Mouse (Mus musculus) limb, embryonic 13.5 days (tissue): Measurements from ENCODE around the gene Bcl2l12. TPM values are rescaled to one million over a fixed set of nuclear protein-coding genes. Genes with fewer than 3 reads are reported as not detected.

Experiments used
- ATAC-seq: fragments of 200-750 bp; cut with Nextera tagmentation; 2 replicates; pipeline ENCODE4 v1.8.0; 2017; ENCODE audit warnings: low read depth, moderate number of reproducible peaks, moderate TSS enrichment; ENCODE audit not compliant: low FRiP score
- H3K27ac ChIP-seq: fragments of 300-500 bp; sonication (generic); 2 replicates; pipeline ENCODE4 v1.5.1; 2015; ENCODE audit warnings: inconsistent platforms, mild to moderate bottlenecking, moderate library complexity
- H3K27me3 ChIP-seq: fragments of 300-500 bp; sonication (generic); 2 replicates; pipeline ENCODE4 v1.6.1; 2015; ENCODE audit warnings: mild to moderate bottlenecking, inconsistent platforms
- H3K36me3 ChIP-seq: fragments of 300-500 bp; sonication (generic); 2 replicates; pipeline ENCODE4 v1.6.1; 2015; ENCODE audit warnings: inconsistent platforms, mild to moderate bottlenecking, moderate library complexity
- H3K4me1 ChIP-seq: fragments of 300-500 bp; sonication (generic); 2 replicates; pipeline ENCODE4 v1.6.1; 2015; ENCODE audit warnings: inconsistent platforms
- H3K4me2 ChIP-seq: fragments of 300-500 bp; sonication (generic); replicated peaks from 2 replicates; pipeline ENCODE4 v1.6.1; 2015; ENCODE audit warnings: inconsistent platforms, mild to moderate bottlenecking, moderate library complexity
- H3K4me3 ChIP-seq: fragments of 300-500 bp; sonication (generic); 2 replicates; pipeline ENCODE4 v1.5.1; 2015; ENCODE audit warnings: moderate library complexity, mild to moderate bottlenecking, inconsistent platforms
- H3K9ac ChIP-seq: fragments of 300-500 bp; sonication (generic); 2 replicates; pipeline ENCODE4 v1.6.1; 2015; ENCODE audit warnings: mild to moderate bottlenecking, inconsistent platforms
- H3K9me3 ChIP-seq: fragments of 300-500 bp; sonication (generic); 2 replicates; pipeline ENCODE4 v1.6.1; 2016; ENCODE audit warnings: inconsistent platforms
- WGBS: fragments of 180-500 bp; shearing (Covaris S2); methylation state at CpG from one replicate; pipeline ENCODE4 v1.1.7; 2015; 5-methylcytosine and 5-hydroxymethylcytosine counted together
- polyA plus RNA-seq: library from polyadenylated mRNA; unstranded; fragments of >200 nt; fragmentation: Nextera tagmentation; extraction: Ambion mirVana; gene quantifications from 2 replicates; pipeline ENCODE4 v1.2.1, GENCODE M21; 2015

Gene Bcl2l12
- polyA plus RNA-seq, 1 experiment from 2014 or later: 77.3 TPM

GRCm38 (mm10) chr7:44983944-44984832, 14.3 kb downstream of the Bcl2l12 start:
- H3K27me3 ChIP-seq: no peaks in the 10 kb centered on the region
- WGBS: 86% methylated on average over 7 of the region's 7 CpGs
- H3K4me1 ChIP-seq: peaks cover 34% of the 10 kb centered on the region
- peak overlapping the region; percentile 34; the same call in 1 of the 2 replicates for H3K27ac ChIP-seq
- H3K9me3 ChIP-seq: no peaks in the 10 kb centered on the region
- no peak for ATAC-seq
- H3K4me3 ChIP-seq: peak overlapping the region; percentile 95
- H3K36me3 ChIP-seq: peaks cover 50% of the 10 kb centered on the region
- peak overlapping the region; percentile 99 for H3K9ac ChIP-seq
- H3K4me2 ChIP-seq: peak overlapping the region; percentile 71

GRCm38 (mm10) chr7:44983085-44983484, 15.4 kb downstream of the Bcl2l12 start:
- Histone ChIP-seq H3K27me3 (no peaks in the 10 kb centered on the region), H3K4me2 (0 out of 2 replicates have a peak overlapping the region, but pooled peaks have one; percentile 71), H3K4me1 (peaks cover 25% of the 10 kb centered on the region), H3K4me3 (no peak overlapping the region), H3K27ac (no peak overlapping the region), H3K36me3 (peaks cover 57% of the 10 kb centered on the region), H3K9ac (no peak overlapping the region), H3K9me3 (no peaks in the 10 kb centered on the region)
- no peak for ATAC-seq
- WGBS: 38% methylated on average over 6 of the region's 6 CpGs

- 95% methylated on average over 8 of the region's 8 CpGs for WGBS
- H3K9ac ChIP-seq: no peak overlapping the region
- peaks cover 72% of the 10 kb centered on the region for H3K36me3 ChIP-seq
- no peak overlapping the region for H3K4me2 ChIP-seq
- no peak for ATAC-seq
- H3K27ac ChIP-seq: no peak overlapping the region
- peaks cover 20% of the 10 kb centered on the region for H3K4me1 ChIP-seq
- H3K27me3 ChIP-seq: no peaks in the 10 kb centered on the region
- no peaks in the 10 kb centered on the region for H3K9me3 ChIP-seq
- no peak overlapping the region for H3K4me3 ChIP-seq
Observed at GRCm38 (mm10) chr7:44981539-44981938, 17.0 kb downstream of the Bcl2l12 start.

GRCm38 (mm10) chr7:44978300-44978699, 20.2 kb downstream of the Bcl2l12 start:
- no peak for ATAC-seq
- Histone ChIP-seq H3K4me2 (no peak overlapping the region), H3K4me3 (no peak overlapping the region), H3K9me3 (no peaks in the 10 kb centered on the region), H3K9ac (no peak overlapping the region), H3K27me3 (no peaks in the 10 kb centered on the region), H3K36me3 (peaks cover 79% of the 10 kb centered on the region), H3K27ac (no peak overlapping the region), H3K4me1 (peaks cover 12% of the 10 kb centered on the region)
- WGBS: 89% methylated on average over 3 of the region's 3 CpGs

- Histone ChIP-seq H3K4me3 (peak overlapping the region; percentile 56), H3K9me3 (no peaks in the 10 kb centered on the region), H3K27me3 (no peaks in the 10 kb centered on the region), H3K36me3 (peaks cover 49% of the 10 kb centered on the region), H3K4me2 (peak overlapping the region; percentile 77), H3K27ac (peak overlapping the region; percentile 88; the same call in 1 of the 2 replicates), H3K4me1 (peaks cover 32% of the 10 kb centered on the region), H3K9ac (0 out of 2 replicates have a peak overlapping the region, but pooled peaks have one; percentile 45)
- 26% methylated on average over 6 of the region's 6 CpGs for WGBS
- ATAC-seq: no peak
Observed at GRCm38 (mm10) chr7:44975117-44975419, 23.4 kb downstream of the Bcl2l12 start.

- no peaks in the 10 kb centered on the region for H3K27me3 ChIP-seq
- peaks cover 35% of the 10 kb centered on the region for H3K4me1 ChIP-seq
- H3K4me2 ChIP-seq: peak within 1 kb of the TSS; percentile 77
- 2% methylated on average over 22 of the region's 22 CpGs for WGBS
- H3K9ac ChIP-seq: peak within 1 kb of the TSS; percentile 70
- peak; percentile 49; the same call in 1 of the 2 replicates for ATAC-seq
- H3K4me3 ChIP-seq: peak within 1 kb of the TSS; percentile 56
- H3K9me3 ChIP-seq: no peaks in the 10 kb centered on the region
- H3K27ac ChIP-seq: peak within 1 kb of the TSS; percentile 88
- H3K36me3 ChIP-seq: peaks cover 44% of the 10 kb centered on the region
Observed at GRCm38 (mm10) chr7:44974383-44975116, 24.0 kb downstream of the Bcl2l12 start, which contains the start of gene Cpt1c. Gene Cpt1c, minus strand, starts transcription at chr7:44974851.

- Histone ChIP-seq H3K9me3 (no peaks in the 10 kb centered on the region), H3K9ac (peak overlapping the region; percentile 70), H3K4me2 (peak overlapping the region; percentile 77), H3K4me3 (peak overlapping the region; percentile 56), H3K4me1 (peaks cover 35% of the 10 kb centered on the region), H3K36me3 (peaks cover 34% of the 10 kb centered on the region), H3K27me3 (no peaks in the 10 kb centered on the region), H3K27ac (peak overlapping the region; percentile 88)
- WGBS: 42% methylated on average over 14 of the region's 14 CpGs
- ATAC-seq: no peak
Observed at GRCm38 (mm10) chr7:44973415-44974130, 24.9 kb downstream of the Bcl2l12 start.

- WGBS: 70% methylated on average over 7 of the region's 7 CpGs
- H3K9ac ChIP-seq: peak overlapping the region; percentile 69
- H3K36me3 ChIP-seq: peaks cover 19% of the 10 kb centered on the region
- H3K27ac ChIP-seq: peak overlapping the region; percentile 85; the same call in 1 of the 2 replicates
- no peaks in the 10 kb centered on the region for H3K9me3 ChIP-seq
- H3K4me1 ChIP-seq: peaks cover 35% of the 10 kb centered on the region
- H3K4me2 ChIP-seq: peak overlapping the region; percentile 73
- H3K27me3 ChIP-seq: no peaks in the 10 kb centered on the region
- peak overlapping the region; percentile 55 for H3K4me3 ChIP-seq
- no peak for ATAC-seq
Observed at GRCm38 (mm10) chr7:44971142-44971541, 27.4 kb downstream of the Bcl2l12 start.

GRCm38 (mm10) chr7:44970231-44970691, 28.3 kb downstream of the Bcl2l12 start:
- H3K4me2 ChIP-seq: peak overlapping the region; percentile 73
- peak; percentile 97 for ATAC-seq
- no peaks in the 10 kb centered on the region for H3K9me3 ChIP-seq
- H3K9ac ChIP-seq: peak overlapping the region; percentile 69
- peaks cover 19% of the 10 kb centered on the region for H3K36me3 ChIP-seq
- peak overlapping the region; percentile 85 for H3K27ac ChIP-seq
- under 1% methylated on average over 36 of the region's 36 CpGs for WGBS
- H3K4me1 ChIP-seq: peaks cover 35% of the 10 kb centered on the region
- H3K4me3 ChIP-seq: peak overlapping the region; percentile 55
- no peaks in the 10 kb centered on the region for H3K27me3 ChIP-seq

- Histone ChIP-seq H3K4me1 (peaks cover 12% of the 10 kb centered on the region), H3K9ac (no peak overlapping the region), H3K4me2 (no peak overlapping the region), H3K27ac (no peak overlapping the region), H3K27me3 (no peaks in the 10 kb centered on the region), H3K9me3 (no peaks in the 10 kb centered on the region), H3K4me3 (no peak overlapping the region), H3K36me3 (peaks cover 50% of the 10 kb centered on the region)
- no peak for ATAC-seq
- WGBS: 72% methylated on average over 15 of the region's 15 CpGs
Observed at GRCm38 (mm10) chr7:44966638-44967037, 31.9 kb downstream of the Bcl2l12 start.

- no peak for ATAC-seq
- H3K9ac ChIP-seq: no peak overlapping the region
- 78% methylated on average over 7 of the region's 7 CpGs for WGBS
- no peak overlapping the region for H3K4me3 ChIP-seq
- H3K36me3 ChIP-seq: peaks cover 57% of the 10 kb centered on the region
- no peak overlapping the region for H3K4me2 ChIP-seq
- H3K4me1 ChIP-seq: peaks cover 5% of the 10 kb centered on the region
- no peak overlapping the region for H3K27ac ChIP-seq
- no peaks in the 10 kb centered on the region for H3K27me3 ChIP-seq
- H3K9me3 ChIP-seq: no peaks in the 10 kb centered on the region
Observed at GRCm38 (mm10) chr7:44965975-44966374, 32.5 kb downstream of the Bcl2l12 start.
